Mouse (Mus musculus) MEL (cell line): Measurements from ENCODE around the gene Smc1b. TPM values are rescaled to one million over a fixed set of nuclear protein-coding genes. Genes with fewer than 3 reads are reported as not detected.
A peak's percentile ranks its signal among the peaks of the same experiment; 100 is the strongest.

Experiments
- DNase-seq: peaks from one replicate; pipeline ENCODE4 v3.0.0; 2011; ENCODE audit warnings: low read depth, low spot score
- H3K27ac ChIP-seq: 2 replicates; pipeline ENCODE4 v1.5.1; 2012; ENCODE audit warnings: low read depth, mild to moderate bottlenecking, control low read depth, low read length, moderate library complexity; ENCODE audit not compliant: control insufficient read depth
- H3K27me3 ChIP-seq, 2 experiments: fragments of 150-350 bp in 1 of 2; sonication (generic) in 1 of 2; 2 replicates each; pipeline ENCODE4 v1.6.1; 2012; ENCODE audit warnings: low read length in 2 of 2, mild to moderate bottlenecking in 2 of 2, improper control_type of control experiment in 1 of 2, moderate library complexity in 1 of 2; ENCODE audit not compliant: insufficient read depth in 2 of 2, control insufficient read depth in 1 of 2
- H3K36me3 ChIP-seq, 2 experiments: 2 replicates each; pipeline ENCODE4 v1.6.1; 2012 to 2014; ENCODE audit warnings: low read length in 2 of 2, improper control_type of control experiment in 1 of 2, inconsistent platforms in 1 of 2, mild to moderate bottlenecking in 1 of 2; ENCODE audit not compliant: insufficient read depth in 2 of 2, control insufficient read depth in 1 of 2
- H3K4me1 ChIP-seq, 2 experiments: fragments of 150-350 bp in 1 of 2; sonication (generic) in 1 of 2; 2 replicates each; pipeline ENCODE4 v1.6.1; 2012; ENCODE audit warnings: low read length in 2 of 2, improper control_type of control experiment in 1 of 2, mild to moderate bottlenecking in 1 of 2; ENCODE audit not compliant: insufficient read depth in 2 of 2, control insufficient read depth in 1 of 2
- H3K4me3 ChIP-seq, 2 experiments: fragments of 150-350 bp in 1 of 2; sonication (generic) in 1 of 2; 2 replicates each; pipeline ENCODE4 v1.5.1; 2012; ENCODE audit warnings: low read depth in 2 of 2, low read length in 2 of 2, mild to moderate bottlenecking in 2 of 2, moderate library complexity in 2 of 2, control low read depth in 1 of 2, improper control_type of control experiment in 1 of 2; ENCODE audit not compliant: control insufficient read depth in 1 of 2, insufficient read depth in 1 of 2
- H3K79me2 ChIP-seq: 2 replicates; pipeline ENCODE4 v1.6.1; 2012; ENCODE audit warnings: mild to moderate bottlenecking, low read length, moderate library complexity; ENCODE audit not compliant: control insufficient read depth, poor library complexity, insufficient read depth
- H3K9ac ChIP-seq: 2 replicates; pipeline ENCODE4 v1.6.1; 2012; ENCODE audit warnings: low read depth, mild to moderate bottlenecking, control low read depth, low read length, moderate library complexity; ENCODE audit not compliant: control insufficient read depth, poor library complexity, severe bottlenecking
- H3K9me3 ChIP-seq: fragments of 150-350 bp; sonication (generic); replicated peaks from 2 replicates; pipeline ENCODE4 v1.6.1; 2012; ENCODE audit warnings: mild to moderate bottlenecking, low read length, improper control_type of control experiment, moderate library complexity; ENCODE audit not compliant: insufficient read depth
- CHD1 ChIP-seq: IDR thresholded peaks from 2 replicates; pipeline ENCODE4 v1.6.1; 2012; ENCODE audit warnings: low read depth, mild to moderate bottlenecking, inconsistent platforms, low read length, improper control_type of control experiment
- EP300 ChIP-seq, 2 experiments: IDR thresholded peaks; 2 replicates each; pipeline ENCODE4 v1.6.1; 2011; ENCODE audit warnings: improper control_type of control experiment in 2 of 2, low read length in 2 of 2, low read depth in 1 of 2, mild to moderate bottlenecking in 1 of 2
- GABPA ChIP-seq: IDR thresholded peaks from 2 replicates; pipeline ENCODE4 v1.6.1; 2012; ENCODE audit warnings: low read depth, mild to moderate bottlenecking, inconsistent platforms, low read length, improper control_type of control experiment, moderate library complexity
- GATA1 ChIP-seq: IDR thresholded peaks from 2 replicates; pipeline ENCODE4 v1.6.1; 2011; ENCODE audit warnings: low read depth, low read length, improper control_type of control experiment
- HCFC1 ChIP-seq: IDR thresholded peaks from 2 replicates; pipeline ENCODE4 v1.6.1; 2012; ENCODE audit warnings: low read depth, mild to moderate bottlenecking, inconsistent platforms, low read length, improper control_type of control experiment, moderate library complexity
- MAX ChIP-seq: IDR thresholded peaks from 2 replicates; pipeline ENCODE4 v1.6.1; 2011; ENCODE audit warnings: low read length, improper control_type of control experiment
- MAZ ChIP-seq: IDR thresholded peaks from 2 replicates; pipeline ENCODE4 v1.6.1; 2012; ENCODE audit warnings: low read depth, mild to moderate bottlenecking, inconsistent platforms, low read length, improper control_type of control experiment
- MYC ChIP-seq: IDR thresholded peaks from 2 replicates; pipeline ENCODE4 v1.6.1; 2011; ENCODE audit warnings: low read depth, mild to moderate bottlenecking, low read length, improper control_type of control experiment, moderate library complexity
- NELFE ChIP-seq: IDR thresholded peaks from 2 replicates; pipeline ENCODE4 v1.6.1; 2011; ENCODE audit warnings: low read depth, low read length, improper control_type of control experiment
- NRF1 ChIP-seq: IDR thresholded peaks from 2 replicates; pipeline ENCODE4 v1.6.1; 2014; ENCODE audit warnings: low read depth, mild to moderate bottlenecking, inconsistent platforms, low read length, improper control_type of control experiment, moderate library complexity; ENCODE audit not compliant: poor library complexity, insufficient read depth, severe bottlenecking
- POLR2A ChIP-seq, 2 experiments: IDR thresholded peaks; 2 replicates each; pipeline ENCODE4 v1.6.1; 2011 to 2012; ENCODE audit warnings: low read length in 2 of 2, mild to moderate bottlenecking in 2 of 2, control low read depth in 1 of 2, improper control_type of control experiment in 1 of 2, low read depth in 1 of 2, moderate library complexity in 1 of 2; ENCODE audit not compliant: control insufficient read depth in 1 of 2, insufficient read depth in 1 of 2, poor library complexity in 1 of 2
- RCOR1 ChIP-seq: IDR thresholded peaks from 2 replicates; pipeline ENCODE4 v1.6.1; 2012; ENCODE audit warnings: low read depth, mild to moderate bottlenecking, inconsistent platforms, low read length, improper control_type of control experiment
- SIN3A ChIP-seq: IDR thresholded peaks from 2 replicates; pipeline ENCODE4 v1.6.1; 2012; ENCODE audit warnings: low read length, improper control_type of control experiment, inconsistent platforms
- SMC3 ChIP-seq: IDR thresholded peaks from 2 replicates; pipeline ENCODE4 v1.6.1; 2011; ENCODE audit warnings: low read depth, low read length, improper control_type of control experiment
- TAL1 ChIP-seq: IDR thresholded peaks from 2 replicates; pipeline ENCODE4 v1.6.1; 2012; ENCODE audit warnings: mild to moderate bottlenecking, inconsistent platforms, low read length, moderate library complexity, mixed read lengths
- TBP ChIP-seq: IDR thresholded peaks from 2 replicates; pipeline ENCODE4 v1.8.0; 2011; ENCODE audit warnings: low read depth, low read length, improper control_type of control experiment
- TCF12 ChIP-seq: IDR thresholded peaks from 2 replicates; pipeline ENCODE4 v1.6.1; 2014; ENCODE audit warnings: low read depth, mild to moderate bottlenecking, inconsistent platforms, low read length, improper control_type of control experiment, moderate library complexity
- USF1 ChIP-seq: IDR thresholded peaks from 2 replicates; pipeline ENCODE4 v1.6.1; 2014; ENCODE audit warnings: low read depth, mild to moderate bottlenecking, inconsistent platforms, low read length, improper control_type of control experiment, moderate library complexity
- USF2 ChIP-seq, 2 experiments: IDR thresholded peaks; 2 replicates each; pipeline ENCODE4 v1.6.1; 2011 to 2012; ENCODE audit warnings: improper control_type of control experiment in 2 of 2, low read length in 2 of 2, borderline replicate concordance in 1 of 2, inconsistent platforms in 1 of 2, low read depth in 1 of 2, mild to moderate bottlenecking in 1 of 2; ENCODE audit not compliant: insufficient read depth in 1 of 2
- ZMIZ1 ChIP-seq: IDR thresholded peaks from 2 replicates; pipeline ENCODE4 v1.6.1; 2012; ENCODE audit warnings: low read depth, mild to moderate bottlenecking, inconsistent platforms, low read length, improper control_type of control experiment, moderate library complexity
- ZNF384 ChIP-seq: IDR thresholded peaks from 2 replicates; pipeline ENCODE4 v1.6.1; 2012; ENCODE audit warnings: low read depth, mild to moderate bottlenecking, inconsistent platforms, low read length, improper control_type of control experiment
- polyA plus RNA-seq, 2 experiments: library from polyadenylated mRNA; stranded (reverse) in 1 of 2; unstranded in 1 of 2; fragments of >175 nt in 1 of 2; fragments of >200 nt in 1 of 2; gene quantifications; 2 replicates each; pipeline versions ENCODE4 v1.2.1 to v1.2.4; 2012; ENCODE audit warnings: low replicate concordance in 2 of 2, low read depth in 1 of 2; ENCODE audit not compliant: insufficient read length in 2 of 2, insufficient read depth in 1 of 2, missing spikeins in 1 of 2
- total RNA-seq: library from RNA; depleted of rRNA; stranded (reverse); fragments of 300-350 nt; gene quantifications from 2 replicates; pipeline ENCODE4 v1.2.3, GENCODE M21; 2012

The Smc1b gene
- total and polyA plus RNA-seq, 3 experiments = not detected

- Histone ChIP-seq H3K4me1 (peaks cover 4 to 5% of the 10 kb centered on the region in 2 experiments; a peak in 3 of 4 replicates), H3K36me3 (peaks cover 0 to 12% of the 10 kb centered on the region in 2 experiments; a peak in 2 of 4 replicates), H3K27me3 (no peaks in the 10 kb centered on the region), H3K79me2 (no peaks in the 10 kb centered on the region), H3K9ac (no peak overlapping the region), H3K27ac (no peak overlapping the region), H3K9me3 (no peaks in the 10 kb centered on the region), H3K4me3 (no peak overlapping the region)
- TF ChIP-seq USF1 = no peak
- peak; percentile 81 for TF ChIP-seq RCOR1
- TF ChIP-seq GATA1 = peak; percentile 90
- no peak for TF ChIP-seq ZMIZ1
- TF ChIP-seq TCF12 = peak; percentile 75
- TF ChIP-seq MAZ = no peak
- no peak for TF ChIP-seq NELFE
- TF ChIP-seq GABPA = no peak
- TF ChIP-seq MYC = no peak
- TF ChIP-seq SIN3A = peak; percentile 29; the same call in 1 of the 2 replicates
- TF ChIP-seq EP300 (IDR thresholded peaks at IDR 0.05; ENCODE audit: low read depth in 1 of 2, low read length in 2 of 2) = peak; percentile 74 to 80
- TF ChIP-seq CHD1 = no peak
- no peak for TF ChIP-seq POLR2A (IDR thresholded peaks at IDR 0.05; ENCODE audit: control insufficient read depth in 1 of 2, insufficient read depth in 1 of 2, low read depth in 1 of 2, low read length in 2 of 2, poor library complexity in 1 of 2)
- no peak for TF ChIP-seq SMC3
- no peak for TF ChIP-seq NRF1
- TF ChIP-seq USF2 (IDR thresholded peaks at IDR 0.05; ENCODE audit: borderline replicate concordance in 1 of 2, insufficient read depth in 1 of 2, low read depth in 1 of 2, low read length in 2 of 2) = no peak
- peak; percentile 35 for TF ChIP-seq TAL1
- no peak for TF ChIP-seq ZNF384
- TF ChIP-seq HCFC1 = no peak
- TF ChIP-seq MAX = no peak
- DNase-seq = peak; percentile 57
Measured at GRCm38 (mm10) chr15:85063421-85063820, 68.3 kb downstream of the Smc1b start.

- H3K4me3 ChIP-seq = no peak overlapping the region
- H3K79me2 ChIP-seq = no peaks in the 10 kb centered on the region
- H3K9ac ChIP-seq = no peak overlapping the region
- H3K27me3 ChIP-seq = no peaks in the 10 kb centered on the region
- no peak for DNase-seq
- H3K4me1 ChIP-seq = no peaks in the 10 kb centered on the region
- no peak for TF ChIP-seq TBP
- no peak overlapping the region for H3K27ac ChIP-seq
- no peaks in the 10 kb centered on the region for H3K9me3 ChIP-seq
- no peaks in the 10 kb centered on the region for H3K36me3 ChIP-seq
Measured at GRCm38 (mm10) chr15:85055186-85055585, 76.6 kb downstream of the Smc1b start.
